Mouse (Mus musculus) kidney, embryonic 14.5 days (tissue): ENCODE results near the gene Nt5c3b. TPM values are rescaled to one million over a fixed set of nuclear protein-coding genes. Genes with fewer than 3 reads are reported as not detected.
A peak's percentile ranks its signal among the peaks of the same experiment; 100 is the strongest.

Experiments
- ATAC-seq: fragments of 200-750 bp; cut with Nextera tagmentation; 2 replicates; pipeline ENCODE4 v1.8.0; 2017; ENCODE audit warnings: moderate number of reproducible peaks, mild to moderate bottlenecking, moderate TSS enrichment, moderate library complexity; ENCODE audit not compliant: low FRiP score, low TSS enrichment
- H3K27ac ChIP-seq: fragments of 300-500 bp; sonication (generic); 2 replicates; pipeline ENCODE4 v1.5.1; 2014; ENCODE audit warnings: low read depth, mild to moderate bottlenecking, low read length, moderate library complexity, mixed read lengths
- H3K27me3 ChIP-seq: fragments of 300-500 bp; sonication (generic); 2 replicates; pipeline ENCODE4 v1.6.1; 2014; ENCODE audit warnings: mild to moderate bottlenecking, low read length; ENCODE audit not compliant: control insufficient read depth, insufficient read depth
- H3K36me3 ChIP-seq: fragments of 300-500 bp; sonication (generic); 2 replicates; pipeline ENCODE4 v1.6.1; 2014; ENCODE audit warnings: low read length, mixed read lengths; ENCODE audit not compliant: control insufficient read depth, insufficient read depth
- H3K4me1 ChIP-seq: fragments of 300-500 bp; sonication (generic); 2 replicates; pipeline ENCODE4 v1.6.1; 2014; ENCODE audit warnings: low read length, mixed read lengths; ENCODE audit not compliant: control insufficient read depth, insufficient read depth
- H3K4me2 ChIP-seq: fragments of 300-500 bp; sonication (generic); replicated peaks from 2 replicates; pipeline ENCODE4 v1.6.1; 2014; ENCODE audit warnings: low read depth, mild to moderate bottlenecking, low read length
- H3K4me3 ChIP-seq: fragments of 300-500 bp; sonication (generic); 2 replicates; pipeline ENCODE4 v1.5.1; 2014; ENCODE audit warnings: mild to moderate bottlenecking, low read length
- H3K9ac ChIP-seq: fragments of 300-500 bp; sonication (generic); 2 replicates; pipeline ENCODE4 v1.6.1; 2014; ENCODE audit warnings: low read depth, mild to moderate bottlenecking, low read length, moderate library complexity
- H3K9me3 ChIP-seq: fragments of 300-500 bp; sonication (generic); 2 replicates; pipeline ENCODE4 v1.6.1; 2016; ENCODE audit warnings: low read length; ENCODE audit not compliant: control insufficient read depth
- WGBS: fragments of 180-500 bp; shearing (Covaris S2); extraction: QIAGEN DNeasy Blood & Tissue Kit; methylation state at CpG from one replicate; pipeline ENCODE4 v1.1.7; 2014; 5-methylcytosine and 5-hydroxymethylcytosine counted together
- polyA plus RNA-seq: library from polyadenylated mRNA; unstranded; fragments of >200 nt; fragmentation: Nextera tagmentation; extraction: Ambion mirVana; gene quantifications from 2 replicates; pipeline ENCODE4 v1.2.1, GENCODE M21; 2014

Nt5c3b gene
- polyA plus RNA-seq, 1 experiment from 2014 or later, result 112 TPM

- Histone ChIP-seq H3K4me3 (no peak overlapping the region), H3K9me3 (no peaks in the 10 kb centered on the region), H3K4me1 (peaks cover 54% of the 10 kb centered on the region), H3K27ac (no peak overlapping the region), H3K4me2 (no peak overlapping the region), H3K36me3 (no peaks in the 10 kb centered on the region), H3K27me3 (no peaks in the 10 kb centered on the region), H3K9ac (no peak overlapping the region)
- 75% methylated on average over 5 of the region's 5 CpGs for WGBS
- no peak for ATAC-seq
Measured at GRCm38 (mm10) chr11:100392958-100393357, 48.6 kb downstream of the Nt5c3b start.

- no peak for ATAC-seq
- Histone ChIP-seq H3K4me2 (no peak overlapping the region), H3K27ac (peak overlapping the region; percentile 56; the same call in 1 of the 2 replicates), H3K4me3 (no peak overlapping the region), H3K9ac (no peak overlapping the region), H3K4me1 (peaks cover 63% of the 10 kb centered on the region), H3K36me3 (no peaks in the 10 kb centered on the region), H3K27me3 (no peaks in the 10 kb centered on the region), H3K9me3 (no peaks in the 10 kb centered on the region)
- WGBS, result 88% methylated on average over 7 of the region's 7 CpGs
Measured at GRCm38 (mm10) chr11:100391884-100392345, 49.7 kb downstream of the Nt5c3b start.

- no peaks in the 10 kb centered on the region for H3K36me3 ChIP-seq
- peak; percentile 77 for ATAC-seq
- peak overlapping the region; percentile 56; the same call in 1 of the 2 replicates for H3K27ac ChIP-seq
- 43% methylated on average over 9 of the region's 9 CpGs for WGBS
- H3K9ac ChIP-seq, result no peak overlapping the region
- H3K4me1 ChIP-seq, result peaks cover 68% of the 10 kb centered on the region
- no peak overlapping the region; the same call in 1 of the 2 replicates for H3K4me2 ChIP-seq
- no peak overlapping the region for H3K4me3 ChIP-seq
- H3K27me3 ChIP-seq, result no peaks in the 10 kb centered on the region
- H3K9me3 ChIP-seq, result no peaks in the 10 kb centered on the region
Measured at GRCm38 (mm10) chr11:100391081-100391883, 50.3 kb downstream of the Nt5c3b start.

- no peaks in the 10 kb centered on the region for H3K9me3 ChIP-seq
- WGBS, result 49% methylated on average over 8 of the region's 8 CpGs
- peaks cover 61% of the 10 kb centered on the region for H3K4me1 ChIP-seq
- H3K36me3 ChIP-seq, result peaks cover 11% of the 10 kb centered on the region; the same call in 1 of the 2 replicates
- peak overlapping the region; percentile 56; the same call in 1 of the 2 replicates for H3K27ac ChIP-seq
- no peak overlapping the region for H3K4me3 ChIP-seq
- no peak overlapping the region for H3K9ac ChIP-seq
- no peak overlapping the region for H3K4me2 ChIP-seq
- H3K27me3 ChIP-seq, result no peaks in the 10 kb centered on the region
- no peak for ATAC-seq
Measured at GRCm38 (mm10) chr11:100389931-100390445, 51.6 kb downstream of the Nt5c3b start.

- peaks cover 54% of the 10 kb centered on the region for H3K4me1 ChIP-seq
- no peak for ATAC-seq
Measured at GRCm38 (mm10) chr11:100388588-100388987, 53.0 kb downstream of the Nt5c3b start.

GRCm38 (mm10) chr11:100387589-100388375 is 53.8 kb downstream of the Nt5c3b start:
- no peaks in the 10 kb centered on the region for H3K9me3 ChIP-seq
- peaks cover 54% of the 10 kb centered on the region for H3K4me1 ChIP-seq
- H3K27ac ChIP-seq, result peak overlapping the region; percentile 80; the same call in 1 of the 2 replicates
- ATAC-seq, result 0 out of 2 replicates have a peak, but pooled peaks have one; percentile 28
- no peaks in the 10 kb centered on the region for H3K27me3 ChIP-seq
- H3K9ac ChIP-seq, result no peak overlapping the region
- H3K4me2 ChIP-seq, result peak overlapping the region; percentile 24
- WGBS, result 36% methylated on average over 14 of the region's 14 CpGs
- H3K36me3 ChIP-seq, result peaks cover 29% of the 10 kb centered on the region
- no peak overlapping the region for H3K4me3 ChIP-seq

More at GRCm38 (mm10) chr11:100388588-100388987, 53.0 kb downstream of the Nt5c3b start:
- no peaks in the 10 kb centered on the region for H3K9me3 ChIP-seq
- no peaks in the 10 kb centered on the region for H3K27me3 ChIP-seq
- H3K36me3 ChIP-seq, result peaks cover 22% of the 10 kb centered on the region; the same call in 1 of the 2 replicates
- peak overlapping the region; percentile 80; the same call in 1 of the 2 replicates for H3K27ac ChIP-seq
- peak overlapping the region; percentile 24; the same call in 1 of the 2 replicates for H3K4me2 ChIP-seq
- H3K9ac ChIP-seq, result no peak overlapping the region
- no peak overlapping the region for H3K4me3 ChIP-seq
- WGBS, result 61% methylated on average over 6 of the region's 6 CpGs

- H3K4me2 ChIP-seq, result no peak overlapping the region
- H3K27ac ChIP-seq, result peak overlapping the region; percentile 80; the same call in 1 of the 2 replicates
- peaks cover 35% of the 10 kb centered on the region for H3K36me3 ChIP-seq
- no peak for ATAC-seq
- H3K4me1 ChIP-seq, result peaks cover 53% of the 10 kb centered on the region
- WGBS, result 77% methylated on average over 6 of the region's 6 CpGs
- no peak overlapping the region for H3K9ac ChIP-seq
- H3K27me3 ChIP-seq, result no peaks in the 10 kb centered on the region
- H3K4me3 ChIP-seq, result no peak overlapping the region
- H3K9me3 ChIP-seq, result no peaks in the 10 kb centered on the region
Measured at GRCm38 (mm10) chr11:100387111-100387510, 54.5 kb downstream of the Nt5c3b start.

- Histone ChIP-seq H3K4me2 (no peak overlapping the region), H3K9ac (no peak overlapping the region), H3K9me3 (no peaks in the 10 kb centered on the region), H3K27me3 (no peaks in the 10 kb centered on the region), H3K4me3 (no peak overlapping the region), H3K36me3 (peaks cover 37% of the 10 kb centered on the region), H3K27ac (peak overlapping the region; percentile 80; the same call in 1 of the 2 replicates), H3K4me1 (peaks cover 48% of the 10 kb centered on the region)
- ATAC-seq, result no peak
- WGBS, result 62% methylated on average over 5 of the region's 5 CpGs
Measured at GRCm38 (mm10) chr11:100386586-100386985, 55.0 kb downstream of the Nt5c3b start.
